Mouse (Mus musculus) heart, postnatal 14 days (tissue): ENCODE measurements at regions not wholly inside any gene's neighbourhood (a gene's known extent, or its start where the extent isn't known, plus 50 kb on each side); places are given as distances from the start of the nearest gene placed in this dataset.
A peak's percentile ranks its signal among the peaks of the same experiment; 100 is the strongest.

Source experiments
- DNase-seq, 2 experiments: peaks; one replicate each; pipeline ENCODE4 v3.0.0; 2021 to 2022
- intact Hi-C: fragments of 180-260 bp; cut with DNase I; formaldehyde crosslinking; loops from one replicate; pipeline ENCODE4 v1.15.1; 2025

DNA sequence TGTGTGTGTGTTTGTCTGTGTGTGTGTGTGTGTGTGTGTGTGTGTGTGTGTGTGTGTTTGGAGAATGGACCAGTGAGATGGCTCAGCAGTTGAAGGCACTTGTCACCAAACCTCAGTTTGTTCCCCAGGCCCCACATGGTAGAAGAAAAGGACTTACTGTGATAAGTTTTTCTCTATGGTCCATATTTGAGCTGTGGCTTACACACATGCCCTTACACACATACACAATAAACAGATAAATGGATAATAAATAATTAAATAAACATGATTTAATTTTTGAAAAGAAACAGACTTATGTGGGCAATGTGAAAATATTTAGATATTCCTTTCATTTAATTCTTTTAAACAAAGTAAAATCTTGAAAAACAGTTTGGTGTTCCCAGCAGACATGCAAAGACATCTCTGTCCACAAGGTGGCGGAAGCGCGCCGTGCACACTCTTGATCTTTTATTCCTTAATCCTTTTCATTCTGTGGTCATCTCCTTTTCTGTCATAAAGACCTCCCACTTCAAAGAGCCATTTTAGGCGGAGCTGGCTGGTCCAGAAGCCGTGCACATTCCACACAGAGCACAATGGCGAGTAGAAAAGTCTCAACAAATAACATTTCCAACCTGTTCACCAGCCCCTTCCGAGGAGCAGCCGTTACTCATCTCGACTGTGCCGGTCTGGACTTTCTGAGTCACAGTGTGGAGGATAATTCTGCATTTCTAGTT is 133.8 kb upstream of the Erbb4 start:
- peak; percentile 34 to 60 for DNase-seq
- intact Hi-C loops = loop anchor here (5.0 kb wide), 2 partner anchors 446 to 536 kb away; partner anchors contain the start of gene Ikzf2

DNA sequence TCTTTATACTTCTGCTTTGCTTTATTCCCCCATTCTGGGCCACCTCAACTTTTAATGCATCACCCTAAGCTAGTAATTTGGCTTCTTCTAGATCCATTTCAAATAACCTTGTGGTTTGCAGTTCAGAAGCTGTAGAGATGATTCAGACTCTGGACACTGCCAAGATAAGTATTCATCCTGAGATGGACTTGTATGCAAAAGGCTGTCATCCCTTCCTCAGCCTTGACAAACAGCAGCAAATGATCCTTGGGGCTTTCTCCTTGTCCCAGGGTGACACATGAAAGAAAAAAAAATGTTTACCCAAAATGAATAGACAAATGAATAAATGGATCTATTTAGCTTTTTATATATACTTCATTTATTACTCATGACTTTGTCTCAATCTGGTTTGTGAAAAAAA is 120.0 kb upstream of the Erbb4 start:
- no peak for DNase-seq
- intact Hi-C loops = no loop called here

DNA sequence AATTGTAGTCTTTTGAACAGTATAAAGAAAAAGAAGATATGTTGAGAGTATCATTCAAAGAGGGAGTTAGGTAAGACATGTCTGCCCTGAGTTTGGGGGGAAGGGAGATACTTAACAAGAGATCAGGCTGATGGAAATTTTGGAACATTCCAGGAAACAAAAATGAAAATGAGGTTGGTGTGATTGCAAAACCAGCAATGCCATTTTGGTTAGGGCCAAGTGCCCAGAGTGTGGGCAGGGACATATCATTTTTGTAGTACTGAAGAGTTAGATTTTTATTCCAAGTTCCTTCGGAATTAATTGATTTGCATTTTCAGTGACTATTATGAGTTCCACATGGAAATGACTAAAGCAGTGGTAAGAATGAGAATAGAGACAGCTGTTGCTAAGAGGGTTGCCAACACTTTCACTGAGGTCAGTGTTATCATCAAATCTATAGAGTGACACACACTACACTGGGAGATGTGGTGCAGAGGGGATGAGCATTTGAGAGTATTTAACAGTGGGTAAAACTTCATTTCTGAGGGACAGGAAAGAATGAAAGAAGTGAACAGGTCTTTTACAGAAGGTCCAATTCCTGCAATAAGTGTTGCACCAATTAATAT is 105.1 kb upstream of the Erbb4 start:
- intact Hi-C loops = no loop called here

DNA sequence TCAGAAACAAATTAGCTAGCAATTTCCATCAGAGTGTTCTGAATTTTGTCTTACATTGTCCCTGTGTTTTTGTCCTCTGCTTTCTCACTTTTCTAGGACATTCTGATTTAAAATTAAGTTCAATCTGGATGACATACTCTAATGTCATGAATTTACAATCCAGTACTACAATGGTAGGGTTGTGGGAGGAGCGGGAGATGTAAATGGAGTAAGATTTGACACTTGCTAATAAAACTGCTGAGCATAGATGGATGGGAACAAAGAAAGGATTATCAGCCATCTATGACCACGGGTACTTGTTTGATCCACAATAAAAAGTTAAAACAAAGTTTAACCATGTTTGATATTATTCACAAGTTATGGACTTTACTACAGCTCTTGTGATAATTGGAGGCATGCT is 94.9 kb upstream of the Erbb4 start:
- no peak for DNase-seq
- intact Hi-C loops = no loop called here

More for the DNA sequence above, 105.1 kb upstream of the Erbb4 start:
- no peak for DNase-seq

DNA sequence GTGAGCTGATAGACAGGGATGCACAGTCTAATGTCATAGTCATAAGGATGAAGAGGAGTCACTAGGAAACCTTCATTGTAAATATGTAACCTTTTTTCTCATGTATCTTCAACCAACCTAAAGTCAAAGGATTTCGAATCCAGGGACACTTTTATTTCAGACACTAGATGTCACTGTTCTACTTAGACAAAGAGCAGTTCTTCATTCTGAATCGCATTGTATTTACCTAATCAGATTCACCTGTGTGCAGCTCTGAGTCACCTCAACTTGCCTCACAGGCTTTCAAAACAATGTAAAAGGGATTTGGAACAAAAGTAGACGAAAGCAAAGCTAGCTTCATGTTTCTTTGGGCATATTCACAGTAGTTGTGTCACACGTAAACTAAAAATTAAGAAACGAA is 57.3 kb upstream of the Erbb4 start:
- no peak for DNase-seq
- intact Hi-C loops = no loop called here
